Mouse (Mus musculus): ENCODE measurements around the gene Bmf. TPM values are rescaled to one million over a fixed set of nuclear protein-coding genes. Genes with fewer than 3 reads are reported as not detected.

The Bmf gene
- 5.6 and 13.9 TPM in 2 replicates for total RNA-seq (2023)

DNA sequence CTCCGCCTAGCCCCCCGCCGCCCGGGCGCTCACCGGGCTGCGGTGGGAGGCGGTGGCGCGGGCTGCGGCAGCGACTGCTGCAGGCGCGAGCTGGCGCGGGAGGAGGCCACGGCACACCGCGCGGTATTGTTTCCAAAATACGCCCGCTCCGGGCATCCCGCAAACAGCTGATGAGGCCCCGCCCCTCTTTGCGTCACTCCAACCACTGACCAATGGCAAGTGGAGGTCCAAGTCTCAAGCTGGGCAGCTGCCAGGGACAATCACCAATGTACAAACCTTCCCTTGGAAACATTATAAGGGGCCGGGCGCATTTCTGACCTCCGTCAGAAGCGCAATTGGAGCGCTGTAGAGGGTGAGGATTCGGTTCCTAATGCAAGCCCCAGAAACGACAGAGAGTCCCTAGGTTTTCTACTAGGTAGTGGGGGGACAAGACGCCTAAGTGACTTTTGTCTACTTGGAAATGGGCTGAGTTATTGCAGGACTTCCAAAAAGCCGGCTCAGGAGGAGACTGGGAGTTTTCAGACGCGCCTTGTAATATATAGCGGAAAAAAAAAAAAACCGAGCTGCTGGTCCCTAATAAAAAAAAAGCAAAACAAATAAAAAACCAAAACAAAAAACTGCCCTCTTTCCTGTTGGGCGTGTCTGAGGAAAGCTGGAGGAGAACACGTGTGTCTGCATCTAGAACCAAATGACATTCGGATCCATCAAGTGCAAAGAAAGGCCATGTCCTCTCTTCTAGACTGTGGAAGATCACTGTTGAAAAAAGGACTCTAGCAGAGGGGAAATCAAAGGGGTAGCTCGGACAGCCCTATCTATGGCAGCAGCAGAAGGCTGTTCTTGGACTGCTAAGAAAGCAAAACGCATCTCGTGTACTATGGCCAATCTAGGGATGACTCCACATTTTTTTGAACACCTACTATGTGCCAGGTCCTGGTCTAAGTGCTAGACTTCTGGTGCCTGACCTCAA is at the start of gene Bmf:
Bmf (minus strand) TSS at position 181 of the 967 bp plus-strand sequence.

DNA sequence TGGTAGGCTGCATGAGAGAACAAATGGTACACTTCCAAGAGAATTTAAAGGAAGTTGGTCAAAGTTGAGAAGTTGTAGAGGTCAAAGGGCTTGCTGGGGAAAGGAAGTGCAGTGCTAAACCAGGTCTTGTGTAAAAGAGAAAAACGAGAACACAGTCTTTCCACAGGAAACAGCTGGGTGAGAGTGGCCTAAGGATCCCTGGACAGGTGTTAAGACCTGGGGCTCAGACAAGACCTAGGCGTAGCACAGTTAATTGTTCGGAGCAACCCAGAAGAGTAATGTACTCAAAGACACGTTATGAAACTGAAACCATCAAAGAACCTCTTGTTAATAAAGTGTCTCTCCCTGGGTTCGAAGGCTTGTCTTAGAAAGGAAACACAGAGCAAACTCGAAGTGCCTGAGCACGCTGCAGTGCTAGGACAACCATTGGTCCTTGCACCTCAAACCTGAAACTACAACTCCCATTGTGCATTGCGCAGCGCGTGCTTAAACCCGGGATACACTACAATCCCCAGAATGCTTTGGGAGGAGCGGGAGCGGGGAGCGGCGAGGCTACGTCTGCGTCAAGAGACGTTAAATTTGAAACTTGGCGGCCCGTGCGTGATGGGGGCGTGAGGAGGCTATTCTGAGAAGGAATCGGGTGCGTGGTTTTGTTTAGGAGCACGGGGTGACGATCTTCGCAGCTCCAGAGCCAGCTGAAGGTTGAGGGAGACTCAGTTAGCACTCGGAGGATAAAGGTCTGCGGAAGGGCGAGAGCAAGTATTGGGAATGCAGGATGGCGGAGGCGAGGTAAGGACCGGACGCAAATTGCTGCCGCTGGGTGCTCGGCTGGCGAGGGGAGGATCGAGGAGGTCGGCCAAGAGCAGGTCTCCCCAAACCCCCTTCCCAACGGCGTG is 48.4 kb upstream of the Bmf start, which contains the start of gene Bub1b:
Bub1b (plus strand) TSS at position 539 of the 896 bp plus-strand sequence.

DNA sequence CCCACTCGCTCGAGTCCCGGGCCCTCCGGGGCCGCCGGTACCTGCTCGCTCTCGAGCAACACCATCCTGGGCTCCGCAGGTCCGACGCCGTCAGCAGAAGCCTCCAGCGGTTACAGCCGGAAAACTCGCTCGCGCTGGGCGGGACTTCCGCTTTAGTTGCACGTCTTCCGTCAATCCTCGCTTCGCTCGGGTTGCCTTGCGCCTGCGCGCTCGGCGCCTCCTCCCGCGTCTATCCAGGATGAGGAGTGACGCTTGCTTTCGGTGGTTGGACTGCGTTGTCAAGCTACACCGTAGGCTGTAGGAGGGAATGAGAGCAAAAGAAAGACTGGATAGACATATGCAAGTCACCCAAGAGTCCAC is 70.0 kb downstream of the Bmf start, which contains the start of gene Srp14:
Srp14 (minus strand) TSS at position 162 of the 360 bp plus-strand sequence.

Other genes starting within 250 kb of the Bmf start
- not detected in 2 replicates for gene Gpr176, start 176.3 kb downstream of the Bmf start, total RNA-seq (2023)
- gene Eif2ak4, start 161.1 kb downstream of the Bmf start, total RNA-seq (2023): 7.4 and 8.2 TPM in 2 replicates
- 64.4 and 66.7 TPM in 2 replicates for gene Srp14, start 70.0 kb downstream of the Bmf start, total RNA-seq (2023)
- gene Bub1b, start 48.5 kb upstream of the Bmf start, total RNA-seq (2023): 32.8 and 37.9 TPM in 2 replicates
- gene Pak6, start 113.6 kb upstream of the Bmf start, total RNA-seq (2023): 0.23 TPM in 1 of 2 replicates, not detected in the other
- 1.3 and 2.1 TPM in 2 replicates for gene Ankrd63, start 154.3 kb upstream of the Bmf start, total RNA-seq (2023)
- 141 and 180 TPM in 2 replicates for gene Plcb2, start 178.8 kb upstream of the Bmf start, total RNA-seq (2023)
- gene Inafm2, start 196.1 kb upstream of the Bmf start, total RNA-seq (2023): 11.2 and 12.4 TPM in 2 replicates
- gene Ccdc9b, start 213.0 kb upstream of the Bmf start, total RNA-seq (2023): 0.25 TPM in 1 of 2 replicates, not detected in the other
- gene Phgr1, start 223.1 kb upstream of the Bmf start, total RNA-seq (2023): not detected in 2 replicates
- gene Disp2, start 230.0 kb upstream of the Bmf start, total RNA-seq (2023): not detected in 2 replicates

Data from neutrophil, adult 65 days (primary cell).